Mouse (Mus musculus) frontal cortex, postnatal 10 days (tissue): ENCODE results near the gene Suclg2.
"Not testable (repeated sequence)": the region's sequence is repeated elsewhere in the genome, so short reads cannot be mapped to it uniquely, and the experiment has no call there.

Experiments used
- DNase-seq, 2 experiments: peaks; one replicate each; pipeline ENCODE4 v3.0.0; 2022; ENCODE audit warnings: low spot score in 2 of 2, mixed read lengths in 1 of 2

Suclg2 gene

GRCm38 (mm10) chr6:95621821-95622220, 96.8 kb downstream of the Suclg2 start:
- peak; percentile 13 to 16 for DNase-seq

GRCm38 (mm10) chr6:95620804-95621203, 97.8 kb downstream of the Suclg2 start:
- DNase-seq = no peak

- DNase-seq = no peak
Observed at GRCm38 (mm10) chr6:95619817-95620216, 98.8 kb downstream of the Suclg2 start.

GRCm38 (mm10) chr6:95618434-95618833, 100.2 kb downstream of the Suclg2 start:
- no peak for DNase-seq

- no peak for DNase-seq
Observed at GRCm38 (mm10) chr6:95613228-95613627, 105.4 kb downstream of the Suclg2 start.

- DNase-seq = no peak
Observed at GRCm38 (mm10) chr6:95612412-95613022, 106.1 kb downstream of the Suclg2 start.

GRCm38 (mm10) chr6:95611059-95611458, 107.5 kb downstream of the Suclg2 start:
- DNase-seq = no peak

GRCm38 (mm10) chr6:95608123-95608522, 110.5 kb downstream of the Suclg2 start:
- no peak for DNase-seq

- DNase-seq = not testable (repeated sequence)
Observed at GRCm38 (mm10) chr6:95600731-95601130, 117.9 kb downstream of the Suclg2 start.

GRCm38 (mm10) chr6:95596766-95597750, 121.5 kb downstream of the Suclg2 start:
- DNase-seq = no peak

- DNase-seq = no peak
Observed at GRCm38 (mm10) chr6:95595852-95596251, 122.7 kb downstream of the Suclg2 start.

GRCm38 (mm10) chr6:95594239-95594638, 124.4 kb downstream of the Suclg2 start:
- no peak for DNase-seq

- DNase-seq = no peak
Observed at GRCm38 (mm10) chr6:95592396-95592795, 126.2 kb downstream of the Suclg2 start.

GRCm38 (mm10) chr6:95590463-95590862, 128.1 kb downstream of the Suclg2 start:
- DNase-seq = no peak

- DNase-seq = no peak
Observed at GRCm38 (mm10) chr6:95587108-95587796, 131.3 kb downstream of the Suclg2 start.

GRCm38 (mm10) chr6:95581893-95582292, 136.7 kb downstream of the Suclg2 start:
- no peak for DNase-seq

GRCm38 (mm10) chr6:95579792-95580191, 138.8 kb downstream of the Suclg2 start:
- DNase-seq = no peak

- no peak for DNase-seq
Observed at GRCm38 (mm10) chr6:95575531-95575930, 143.1 kb downstream of the Suclg2 start.

GRCm38 (mm10) chr6:95574867-95575266, 143.7 kb downstream of the Suclg2 start:
- no peak for DNase-seq

GRCm38 (mm10) chr6:95574389-95574788, 144.2 kb downstream of the Suclg2 start:
- no peak for DNase-seq

GRCm38 (mm10) chr6:95573035-95573759, 145.4 kb downstream of the Suclg2 start:
- DNase-seq = no peak

GRCm38 (mm10) chr6:95571620-95572019, 147.0 kb downstream of the Suclg2 start:
- no peak for DNase-seq
